Mouse (Mus musculus) midbrain, embryonic 16.5 days (tissue): ENCODE data around the gene Anxa9. TPM values are rescaled to one million over a fixed set of nuclear protein-coding genes. Genes with fewer than 3 reads are reported as not detected.
A peak's percentile ranks its signal among the peaks of the same experiment; 100 is the strongest.

ENCODE experiments used
- ATAC-seq: fragments of 200-750 bp; cut with Nextera tagmentation; 2 replicates; pipeline ENCODE4 v1.8.0; 2017; ENCODE audit warnings: moderate TSS enrichment
- H3K27ac ChIP-seq: fragments of 300-500 bp; sonication (generic); 2 replicates; pipeline ENCODE4 v1.5.1; 2014; ENCODE audit warnings: mild to moderate bottlenecking, low read length, mixed read lengths
- H3K27me3 ChIP-seq: fragments of 300-500 bp; sonication (generic); 2 replicates; pipeline ENCODE4 v1.6.1; 2014; ENCODE audit warnings: low read depth, low read length, mixed read lengths; ENCODE audit not compliant: control insufficient read depth, insufficient read depth
- H3K36me3 ChIP-seq: fragments of 300-500 bp; sonication (generic); 2 replicates; pipeline ENCODE4 v1.6.1; 2014; ENCODE audit warnings: mild to moderate bottlenecking, low read length, moderate library complexity, mixed read lengths; ENCODE audit not compliant: control insufficient read depth, insufficient read depth
- H3K4me1 ChIP-seq: fragments of 300-500 bp; sonication (generic); 2 replicates; pipeline ENCODE4 v1.6.1; 2014; ENCODE audit warnings: mild to moderate bottlenecking, low read length, mixed read lengths; ENCODE audit not compliant: control insufficient read depth, insufficient read depth
- H3K4me2 ChIP-seq: fragments of 300-500 bp; sonication (generic); 2 replicates; pipeline ENCODE4 v1.6.1; 2014; ENCODE audit warnings: mild to moderate bottlenecking, low read length, mixed read lengths
- H3K4me3 ChIP-seq: fragments of 300-500 bp; sonication (generic); 2 replicates; pipeline ENCODE4 v1.5.1; 2014; ENCODE audit warnings: low read depth, mild to moderate bottlenecking, low read length, moderate library complexity, mixed read lengths
- H3K9ac ChIP-seq: fragments of 300-500 bp; sonication (generic); 2 replicates; pipeline ENCODE4 v1.6.1; 2014; ENCODE audit warnings: low read depth, low read length, mixed read lengths
- H3K9me3 ChIP-seq: fragments of 300-500 bp; sonication (generic); replicated peaks from 2 replicates; pipeline ENCODE4 v1.6.1; 2014; ENCODE audit warnings: mild to moderate bottlenecking, low read length, mixed read lengths; ENCODE audit not compliant: control insufficient read depth, poor library complexity, severe bottlenecking
- WGBS: fragments of 180-500 bp; shearing (Covaris S2); extraction: QIAGEN DNeasy Blood & Tissue Kit; methylation state at CpG from one replicate; pipeline ENCODE4 v1.1.7; 2014; 5-methylcytosine and 5-hydroxymethylcytosine counted together
- polyA plus RNA-seq: library from polyadenylated mRNA; unstranded; fragments of >200 nt; fragmentation: Nextera tagmentation; extraction: Ambion mirVana; gene quantifications from 2 replicates; pipeline ENCODE4 v1.2.1, GENCODE M21; 2015

Anxa9 gene
- polyA plus RNA-seq, 1 experiment from 2014 or later = 0.23 TPM

GRCm38 (mm10) chr3:95290156-95290555, 16.8 kb downstream of the Anxa9 start:
- no peak for ATAC-seq
- no peaks in the 10 kb centered on the region for H3K9me3 ChIP-seq
- H3K27me3 ChIP-seq = no peaks in the 10 kb centered on the region
- no peak overlapping the region for H3K4me2 ChIP-seq
- H3K4me3 ChIP-seq = no peak overlapping the region
- no peaks in the 10 kb centered on the region; the same call in 1 of the 2 replicates for H3K4me1 ChIP-seq
- H3K9ac ChIP-seq = no peak overlapping the region
- WGBS = 88% methylated on average over 6 of the region's 6 CpGs
- no peak overlapping the region for H3K27ac ChIP-seq
- peaks cover 13% of the 10 kb centered on the region for H3K36me3 ChIP-seq

GRCm38 (mm10) chr3:95289419-95289818, 17.6 kb downstream of the Anxa9 start:
- WGBS = 92% methylated on average over 4 of the region's 4 CpGs
- no peak overlapping the region for H3K4me2 ChIP-seq
- no peaks in the 10 kb centered on the region for H3K27me3 ChIP-seq
- no peak for ATAC-seq
- no peak overlapping the region for H3K27ac ChIP-seq
- no peak overlapping the region for H3K9ac ChIP-seq
- peaks cover 13% of the 10 kb centered on the region for H3K36me3 ChIP-seq
- no peak overlapping the region for H3K4me3 ChIP-seq
- H3K4me1 ChIP-seq = peaks cover 6% of the 10 kb centered on the region
- no peaks in the 10 kb centered on the region for H3K9me3 ChIP-seq

- Histone ChIP-seq H3K36me3 (peaks cover 8% of the 10 kb centered on the region), H3K9ac (no peak overlapping the region), H3K4me3 (no peak overlapping the region), H3K9me3 (no peaks in the 10 kb centered on the region), H3K4me1 (peaks cover 15% of the 10 kb centered on the region), H3K27ac (no peak overlapping the region), H3K4me2 (no peak overlapping the region), H3K27me3 (no peaks in the 10 kb centered on the region)
- ATAC-seq = no peak
- WGBS = 91% methylated on average over 3 of the region's 3 CpGs
Observed at GRCm38 (mm10) chr3:95287541-95287940, 19.4 kb downstream of the Anxa9 start.

- WGBS = 95% methylated on average over 7 of the region's 7 CpGs
- H3K9ac ChIP-seq = no peak overlapping the region
- H3K27ac ChIP-seq = no peak overlapping the region
- peaks cover 17% of the 10 kb centered on the region for H3K4me1 ChIP-seq
- no peak overlapping the region for H3K4me3 ChIP-seq
- no peak for ATAC-seq
- H3K36me3 ChIP-seq = peaks cover 2% of the 10 kb centered on the region
- no peak overlapping the region for H3K4me2 ChIP-seq
- H3K27me3 ChIP-seq = no peaks in the 10 kb centered on the region
- no peaks in the 10 kb centered on the region for H3K9me3 ChIP-seq
Observed at GRCm38 (mm10) chr3:95286510-95286909, 20.5 kb downstream of the Anxa9 start.

- Histone ChIP-seq H3K9me3 (no peaks in the 10 kb centered on the region), H3K9ac (no peak overlapping the region), H3K4me3 (no peak overlapping the region), H3K4me2 (no peak overlapping the region), H3K27ac (no peak overlapping the region), H3K27me3 (no peaks in the 10 kb centered on the region), H3K4me1 (peaks cover 17% of the 10 kb centered on the region), H3K36me3 (peaks cover 2% of the 10 kb centered on the region)
- WGBS = 70% methylated on average over 5 of the region's 5 CpGs
- no peak for ATAC-seq
Observed at GRCm38 (mm10) chr3:95286011-95286410, 21.0 kb downstream of the Anxa9 start.

GRCm38 (mm10) chr3:95285390-95285789, 21.6 kb downstream of the Anxa9 start:
- Histone ChIP-seq H3K9ac (no peak overlapping the region), H3K4me3 (no peak overlapping the region), H3K27me3 (no peaks in the 10 kb centered on the region), H3K4me1 (peaks cover 22% of the 10 kb centered on the region), H3K9me3 (no peaks in the 10 kb centered on the region), H3K36me3 (peaks cover 2% of the 10 kb centered on the region), H3K4me2 (no peak overlapping the region), H3K27ac (no peak overlapping the region)
- WGBS = 92% methylated on average over 5 of the region's 5 CpGs
- no peak for ATAC-seq

GRCm38 (mm10) chr3:95284501-95285281, 22.3 kb downstream of the Anxa9 start:
- ATAC-seq = no peak
- Histone ChIP-seq H3K9ac (no peak overlapping the region), H3K36me3 (peaks cover 2% of the 10 kb centered on the region), H3K27me3 (no peaks in the 10 kb centered on the region), H3K27ac (no peak overlapping the region), H3K4me1 (peaks cover 22% of the 10 kb centered on the region), H3K9me3 (no peaks in the 10 kb centered on the region), H3K4me2 (peak overlapping the region; percentile 86), H3K4me3 (peak overlapping the region; percentile 60; the same call in 1 of the 2 replicates)
- WGBS = 90% methylated on average over 12 of the region's 12 CpGs

GRCm38 (mm10) chr3:95284062-95284461, 22.9 kb downstream of the Anxa9 start:
- Histone ChIP-seq H3K4me3 (peak overlapping the region; percentile 60), H3K4me1 (peaks cover 22% of the 10 kb centered on the region), H3K9me3 (no peaks in the 10 kb centered on the region), H3K36me3 (peaks cover 2% of the 10 kb centered on the region), H3K27ac (peak overlapping the region; percentile 84), H3K4me2 (peak overlapping the region; percentile 86), H3K27me3 (no peaks in the 10 kb centered on the region), H3K9ac (peak overlapping the region; percentile 76)
- WGBS = 20% methylated on average over 1 of the region's 1 CpGs
- no peak for ATAC-seq

GRCm38 (mm10) chr3:95283589-95283941, 23.4 kb downstream of the Anxa9 start:
- peaks cover 2% of the 10 kb centered on the region for H3K36me3 ChIP-seq

More at GRCm38 (mm10) chr3:95283589-95283941, 23.4 kb downstream of the Anxa9 start:
- Histone ChIP-seq H3K4me3 (peak overlapping the region; percentile 60), H3K27ac (peak overlapping the region; percentile 84), H3K4me2 (peak overlapping the region; percentile 86), H3K9ac (peak overlapping the region; percentile 76), H3K4me1 (peaks cover 22% of the 10 kb centered on the region), H3K27me3 (no peaks in the 10 kb centered on the region), H3K9me3 (no peaks in the 10 kb centered on the region)
- ATAC-seq = 0 out of 2 replicates have a peak, but pooled peaks have one; percentile 2
- WGBS = 3% methylated on average over 7 of the region's 7 CpGs
